Mouse (Mus musculus): Measurements from ENCODE around the gene Dip2a.

DNA sequence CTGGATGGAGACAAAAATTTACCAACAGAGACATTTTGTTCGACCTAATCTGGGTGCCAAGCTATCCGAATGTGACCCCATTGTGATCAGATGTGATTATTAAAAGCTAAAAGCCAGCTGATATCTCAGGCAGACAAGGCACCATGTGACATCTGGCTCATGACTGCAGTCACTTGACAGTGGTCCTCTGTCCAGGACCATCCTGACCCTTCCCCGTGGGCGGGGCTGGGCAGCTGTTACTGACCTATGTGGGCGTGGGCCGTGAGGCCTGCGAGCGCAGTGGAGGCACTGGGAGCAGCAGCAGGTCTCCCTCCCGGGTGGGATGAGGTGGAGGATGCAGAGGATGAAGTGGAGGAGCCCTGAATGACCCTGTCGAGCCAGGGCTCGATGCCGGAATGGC, 27.5 kb downstream of the Dip2a start:
- TF ChIP-seq POLR2A (IDR thresholded peaks at IDR 0.05; ENCODE audit: borderline replicate concordance, low read depth, low read length) (no peak), CTCF (IDR thresholded peaks at IDR 0.05; ENCODE audit: low read depth, low read length) (no peak)

Data from bone marrow macrophage, adult 2 months (primary cell).